Mouse (Mus musculus): ENCODE measurements around the gene Vmn2r2. TPM values are rescaled to one million over a fixed set of nuclear protein-coding genes. Genes with fewer than 3 reads are reported as not detected.

Gene Vmn2r2
- not detected in 2 replicates for polyA plus RNA-seq (2014; fragmentation: Nextera tagmentation; extraction: Ambion mirVana)

DNA sequence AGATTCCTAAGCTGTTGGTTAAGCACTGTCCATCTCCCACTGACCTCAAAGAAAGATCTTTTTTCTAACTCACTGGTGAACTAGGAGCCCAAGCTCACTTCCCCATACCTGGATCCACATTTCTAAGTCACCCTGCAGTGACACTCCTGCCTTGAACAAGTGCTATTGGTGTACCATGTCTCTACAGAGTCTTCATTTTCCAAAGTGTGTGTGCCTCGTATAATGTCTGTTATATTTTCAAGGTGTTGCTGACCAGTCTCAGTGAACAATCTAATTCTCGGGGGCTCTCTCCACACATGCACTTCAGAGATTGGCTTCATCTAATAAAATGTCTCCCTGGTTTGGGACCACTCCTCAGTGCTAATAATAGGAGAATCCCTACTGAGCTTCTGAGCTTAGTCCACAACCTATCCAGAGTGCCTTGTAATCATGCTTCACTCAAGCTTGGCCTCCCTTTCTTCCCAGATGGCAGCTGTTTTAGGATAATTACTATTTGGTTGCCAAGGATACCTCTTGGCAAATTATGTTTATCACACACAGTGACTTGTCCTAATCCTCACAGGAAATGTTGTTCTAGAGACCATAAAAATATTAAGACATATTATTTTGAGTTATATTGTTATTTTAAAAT lies at the start of gene Vmn2r2:
TSS of gene Vmn2r2 (minus strand) at position 51 of the 631 bp plus-strand sequence.
- DNase-seq (ENCODE audit: low spot score), result no peak
- ATAC-seq (ENCODE audit: insufficient number of reproducible peaks, low FRiP score, low TSS enrichment, low read depth), result no peak
- Histone ChIP-seq H3K27ac (replicated peaks; ENCODE audit: low read depth, low read length) (no peak within 1 kb of the TSS), H3K9ac (ENCODE audit: low read length) (no peak within 1 kb of the TSS), H3K9me3 (ENCODE audit: control insufficient read depth, low read length) (no peaks in the 10 kb centered on the region), H3K4me3 (ENCODE audit: low read depth, low read length) (no peak within 1 kb of the TSS), H3K36me3 (ENCODE audit: control insufficient read depth, insufficient read depth, low read length) (no peaks in the 10 kb centered on the region), H3K27me3 (ENCODE audit: control insufficient read depth, insufficient read depth, low read length) (no peaks in the 10 kb centered on the region), H3K4me1 (ENCODE audit: control insufficient read depth, insufficient read depth, low read length) (no peaks in the 10 kb centered on the region), H3K4me2 (ENCODE audit: low read depth, severe bottlenecking) (no peak within 1 kb of the TSS)
- 77% methylated on average over 2 of the region's 2 CpGs for WGBS

DNA sequence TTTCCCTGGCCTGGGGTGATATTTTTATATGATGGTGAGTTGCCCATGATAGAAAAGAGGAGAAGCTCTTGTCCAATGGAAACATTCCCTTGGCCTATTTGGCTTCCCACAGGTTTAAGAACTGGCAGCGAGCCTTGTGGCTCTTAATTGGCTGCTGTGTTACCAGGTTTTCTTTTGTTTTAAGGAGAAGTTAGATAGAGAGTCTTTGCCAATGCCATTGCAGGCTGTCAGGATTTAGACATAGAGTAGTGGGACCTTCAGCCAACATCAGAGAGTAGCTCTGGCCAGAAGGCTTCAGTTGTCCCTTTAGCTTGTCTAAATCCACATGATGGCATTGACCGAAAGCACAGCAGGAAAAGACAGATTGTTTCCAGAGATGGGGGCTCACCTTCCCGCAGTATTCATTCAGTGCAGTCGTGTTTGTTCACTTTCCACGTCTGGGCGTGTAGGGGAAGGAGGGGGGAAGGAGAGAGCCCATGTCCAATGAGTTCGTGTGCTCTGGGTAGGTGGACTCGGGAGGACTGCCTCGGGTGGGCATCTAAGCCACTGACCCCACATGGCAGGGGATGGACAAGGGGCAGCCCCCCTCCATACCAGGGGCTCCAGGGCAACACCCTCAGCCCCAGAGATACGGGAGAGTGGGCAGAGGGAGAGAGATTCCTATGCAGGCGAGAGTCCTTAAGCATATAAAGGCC lies 28.2 kb downstream of the Vmn2r2 start:
- no peak overlapping the region for H3K4me2 ChIP-seq (ENCODE audit: low read depth, severe bottlenecking)
- no peak overlapping the region for H3K4me3 ChIP-seq (ENCODE audit: low read depth, low read length)
- H3K27me3 ChIP-seq (ENCODE audit: control insufficient read depth, insufficient read depth, low read length), result no peaks in the 10 kb centered on the region
- DNase-seq (ENCODE audit: low spot score), result no peak
- ATAC-seq (ENCODE audit: insufficient number of reproducible peaks, low FRiP score, low TSS enrichment, low read depth), result no peak
- H3K27ac ChIP-seq (replicated peaks; ENCODE audit: low read depth, low read length), result no peak overlapping the region
- no peaks in the 10 kb centered on the region for H3K4me1 ChIP-seq (ENCODE audit: control insufficient read depth, insufficient read depth, low read length)
- H3K9me3 ChIP-seq (ENCODE audit: control insufficient read depth, low read length), result no peaks in the 10 kb centered on the region
- H3K36me3 ChIP-seq (ENCODE audit: control insufficient read depth, insufficient read depth, low read length), result no peaks in the 10 kb centered on the region
- WGBS, result 86% methylated on average over 11 of the region's 11 CpGs
- H3K9ac ChIP-seq (ENCODE audit: low read length), result no peak overlapping the region

- no peaks in the 10 kb centered on the region for H3K36me3 ChIP-seq (ENCODE audit: control insufficient read depth, insufficient read depth, low read length)
- no peaks in the 10 kb centered on the region for H3K4me1 ChIP-seq (ENCODE audit: control insufficient read depth, insufficient read depth, low read length)
- no peak overlapping the region for H3K27ac ChIP-seq (replicated peaks; ENCODE audit: low read depth, low read length)
- no peak for ATAC-seq (ENCODE audit: insufficient number of reproducible peaks, low FRiP score, low TSS enrichment, low read depth)
- H3K9ac ChIP-seq (ENCODE audit: low read length), result no peak overlapping the region
- WGBS, result 77% methylated on average over 1 of the region's 1 CpGs
- DNase-seq (ENCODE audit: low spot score), result no peak
- no peak overlapping the region for H3K4me2 ChIP-seq (ENCODE audit: low read depth, severe bottlenecking)
- no peaks in the 10 kb centered on the region for H3K9me3 ChIP-seq (ENCODE audit: control insufficient read depth, low read length)
- H3K27me3 ChIP-seq (ENCODE audit: control insufficient read depth, insufficient read depth, low read length), result no peaks in the 10 kb centered on the region
- H3K4me3 ChIP-seq (ENCODE audit: low read depth, low read length), result no peak overlapping the region
These were observed 29.0 kb downstream of the Vmn2r2 start for GRCm38 (mm10) chr3:64112707-64113106.

DNA sequence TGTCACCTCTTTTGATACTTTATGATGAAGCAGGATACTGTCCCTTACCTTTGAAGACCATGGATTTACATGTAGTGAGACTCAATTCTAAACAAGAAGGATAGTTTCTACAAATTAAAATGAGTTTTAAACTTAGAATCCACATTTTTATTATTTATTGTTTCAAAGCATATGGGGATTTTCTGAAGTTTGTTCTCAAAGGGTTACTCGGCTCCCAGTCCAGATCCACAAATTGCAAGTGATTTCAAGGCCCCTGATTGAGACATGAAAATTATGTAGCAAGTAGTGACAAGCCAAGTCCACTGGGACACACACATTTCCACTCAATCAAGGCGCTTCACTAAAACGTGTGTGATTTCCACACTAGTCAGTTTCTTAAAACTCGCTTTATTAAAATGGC lies 60.5 kb downstream of the Vmn2r2 start, which contains the start of gene Vmn2r1:
TSS of gene Vmn2r1 (plus strand) at position 301 of the 400 bp plus-strand sequence.
- Histone ChIP-seq H3K36me3 (ENCODE audit: control insufficient read depth, insufficient read depth, low read length) (no peaks in the 10 kb centered on the region), H3K4me2 (ENCODE audit: low read depth, severe bottlenecking) (no peak within 1 kb of the TSS), H3K27ac (replicated peaks; ENCODE audit: low read depth, low read length) (no peak within 1 kb of the TSS), H3K4me1 (ENCODE audit: control insufficient read depth, insufficient read depth, low read length) (no peaks in the 10 kb centered on the region), H3K9me3 (ENCODE audit: control insufficient read depth, low read length) (no peaks in the 10 kb centered on the region), H3K9ac (ENCODE audit: low read length) (no peak within 1 kb of the TSS), H3K27me3 (ENCODE audit: control insufficient read depth, insufficient read depth, low read length) (no peaks in the 10 kb centered on the region), H3K4me3 (ENCODE audit: low read depth, low read length) (no peak within 1 kb of the TSS)
- 79% methylated on average over 4 of the region's 4 CpGs for WGBS
- ATAC-seq (ENCODE audit: insufficient number of reproducible peaks, low FRiP score, low TSS enrichment, low read depth), result no peak
- DNase-seq (ENCODE audit: low spot score), result no peak

Other genes starting within 250 kb of the Vmn2r2 start
- 2.8 and 3.2 TPM in 2 replicates for gene Plch1, start 242.5 kb downstream of the Vmn2r2 start, polyA plus RNA-seq (2014; fragmentation: Nextera tagmentation; extraction: Ambion mirVana)
- 2.7 and 3.4 TPM in 2 replicates for gene E130311K13Rik, start 212.5 kb downstream of the Vmn2r2 start, polyA plus RNA-seq (2014; fragmentation: Nextera tagmentation; extraction: Ambion mirVana)
- 12.1 and 12.3 TPM in 2 replicates for gene Slc33a1, start 177.2 kb downstream of the Vmn2r2 start, polyA plus RNA-seq (2014; fragmentation: Nextera tagmentation; extraction: Ambion mirVana)
- 76.4 and 79.4 TPM in 2 replicates for gene Gmps, start 165.8 kb downstream of the Vmn2r2 start, polyA plus RNA-seq (2014; fragmentation: Nextera tagmentation; extraction: Ambion mirVana)
- 0.12 TPM in 1 of 2 replicates, not detected in the other for gene Vmn2r1, start 60.4 kb downstream of the Vmn2r2 start, polyA plus RNA-seq (2014; fragmentation: Nextera tagmentation; extraction: Ambion mirVana)
- not detected in 2 replicates for gene Vmn2r3, start 147.8 kb upstream of the Vmn2r2 start, polyA plus RNA-seq (2014; fragmentation: Nextera tagmentation; extraction: Ambion mirVana)